Mouse (Mus musculus): Measurements from ENCODE around the gene Wdr66.

DNA sequence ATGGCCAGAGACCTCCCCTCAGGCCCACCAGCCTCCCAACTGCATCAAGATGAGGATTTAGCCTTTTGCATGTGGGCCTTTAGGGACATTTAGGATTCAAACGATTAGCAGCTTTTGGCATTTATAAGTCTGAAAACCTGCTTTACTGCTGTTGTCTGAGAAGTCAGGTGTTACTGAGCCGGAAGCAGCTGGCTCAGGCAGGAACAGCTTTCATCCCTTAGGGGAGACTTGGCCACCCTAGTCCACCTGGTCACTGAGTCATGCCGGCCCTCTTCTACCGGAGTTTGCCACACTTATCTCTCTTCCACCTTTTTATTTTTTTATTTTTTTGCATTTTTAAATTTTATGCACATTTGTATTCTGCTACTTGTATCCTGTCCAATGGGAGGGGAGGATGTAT lies 105.4 kb downstream of the Wdr66 start:
- TF ChIP-seq CTCF (IDR thresholded peaks at IDR 0.05 in 2 of 3, conservative IDR thresholded peaks at IDR 0.05 in 1 of 3; ENCODE audit: control insufficient read depth in 1 of 3, insufficient read depth in 1 of 3, low read depth in 2 of 3, low read length in 3 of 3, poor library complexity in 1 of 3, severe bottlenecking in 1 of 3) (no peak), SMC3 (IDR thresholded peaks at IDR 0.05; ENCODE audit: low read depth, low read length) (no peak), ZC3H11A (IDR thresholded peaks at IDR 0.05; ENCODE audit: low read depth, low read length) (no peak), POLR2A (IDR thresholded peaks at IDR 0.05; ENCODE audit: control insufficient read depth in 1 of 2, insufficient read depth in 1 of 2, low read depth in 1 of 2, low read length in 2 of 2, poor library complexity in 1 of 2) (no peak), MYC (IDR thresholded peaks at IDR 0.05; ENCODE audit: low read depth, low read length) (no peak), ETS1 (IDR thresholded peaks at IDR 0.05; ENCODE audit: low read depth, low read length) (no peak)
